In the genomic region with DNA sequence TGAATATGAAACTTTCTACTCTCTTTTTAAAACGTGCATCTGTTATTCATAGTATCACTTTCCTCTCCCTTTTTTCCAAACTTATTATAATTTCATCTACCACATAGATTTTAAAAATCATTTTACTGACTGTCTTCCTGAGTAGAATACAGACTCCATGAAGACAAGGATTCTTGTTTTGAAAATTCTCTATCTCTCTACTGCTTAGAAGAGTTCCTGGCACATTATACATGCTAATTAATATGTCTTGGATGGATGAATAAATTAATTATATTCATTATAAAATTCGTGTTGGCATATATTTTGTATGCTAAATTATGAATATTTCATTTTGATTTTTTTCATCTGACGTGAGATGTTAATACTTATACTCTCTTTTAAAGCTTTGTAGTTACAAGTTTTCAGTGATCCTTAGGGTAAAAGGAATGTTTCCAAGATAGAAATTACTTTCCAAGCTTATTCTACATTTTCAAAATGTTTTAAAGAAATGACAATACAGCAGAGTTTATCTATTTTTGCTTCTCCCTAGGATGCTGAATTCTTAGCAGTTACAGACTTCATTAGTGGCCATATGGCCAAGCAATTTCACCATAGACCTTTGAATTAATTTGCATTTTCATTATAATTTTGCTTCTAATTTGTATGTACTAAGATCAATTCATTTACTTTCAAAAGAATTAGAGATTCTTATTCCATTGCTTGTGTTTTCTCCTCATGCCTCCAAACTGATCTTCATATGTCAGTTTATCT, we compare ENCODE assay signal across 17 mouse cellular contexts.
DNase-seq lines count a peak whose midpoint lies in the region; ATAC-seq and TF ChIP-seq lines count a peak whose summit lies in the region.
"Had no signal": no experiment of that assay in that cellular context is flagged by ENCODE, and none has a peak within 500 bp of the region (broad histone marks: within the 10 kb centered on the region; RNA-seq: fewer than 3 reads in every experiment).

No protein-coding gene starts in this region.

- no peak for TF ChIP-seq CTCF in brain, embryonic 14.5 days (IDR thresholded peaks at IDR 0.05; ENCODE audit: borderline replicate concordance, extremely low read depth, insufficient read depth, insufficient read length)
- TF ChIP-seq CTCF in forebrain, postnatal 0 days (IDR thresholded peaks at IDR 0.05; ENCODE audit: low read depth) = no peak

- TF ChIP-seq POLR2A in brain, embryonic 14.5 days (IDR thresholded peaks at IDR 0.05; ENCODE audit: borderline replicate concordance, extremely low read depth, insufficient read depth, insufficient read length, poor library complexity, severe bottlenecking) = no peak

- no peak overlapping the region for H3K4me2 ChIP-seq in forebrain, embryonic 14.5 days (ENCODE audit: low read length)
- H3K4me2 ChIP-seq in forebrain, embryonic 12.5 days = no peak overlapping the region
- H3K4me2 ChIP-seq in forebrain, postnatal 0 days (ENCODE audit: low read depth) = no peak overlapping the region
- H3K4me2 ChIP-seq: embryonic facial prominence, embryonic 12.5 days had no signal

- H3K4me1 ChIP-seq in forebrain, embryonic 14.5 days (ENCODE audit: control insufficient read depth, insufficient read depth, low read length) = no peaks in the 10 kb centered on the region
- no peaks in the 10 kb centered on the region for H3K4me1 ChIP-seq in forebrain, embryonic 12.5 days
- H3K4me1 ChIP-seq in forebrain, postnatal 0 days (ENCODE audit: insufficient read depth) = no peaks in the 10 kb centered on the region
- H3K4me1 ChIP-seq: embryonic facial prominence, embryonic 10.5 days; embryonic facial prominence, embryonic 12.5 days had no signal

- peak; percentile 17 for DNase-seq in forebrain, embryonic 14.5 days (ENCODE audit: low spot score)
- peak; percentile 0 for DNase-seq in layer of hippocampus, adult 9-10 months (ENCODE audit: low spot score)
- DNase-seq in layer of hippocampus, adult 9-11 months = no peak
- peak; percentile 40 for DNase-seq in brain, embryonic 14.5 days (ENCODE audit: low read depth)
- DNase-seq in forebrain, postnatal 0 days = no peak
- DNase-seq in c-Kit-positive CD71-positive TER-119-positive erythroid progenitor cells, embryonic 14.5 days (ENCODE audit: low spot score) = no peak
- DNase-seq in right cerebral cortex, postnatal 4 days = no peak
- DNase-seq: adrenal gland, adult 2 months; adrenal gland, postnatal 10 days; adrenal gland, postnatal 25 days; cerebellum, adult 11-12 months; cerebellum, adult 2 months; cerebellum, adult 9-10 months; cerebellum, postnatal 25 days had no signal

- no peaks in the 10 kb centered on the region for H3K9me3 ChIP-seq in forebrain, embryonic 14.5 days (replicated peaks; ENCODE audit: control insufficient read depth, low read length)
- no peaks in the 10 kb centered on the region for H3K9me3 ChIP-seq in forebrain, embryonic 12.5 days
- H3K9me3 ChIP-seq in forebrain, postnatal 0 days (ENCODE audit: low read length) = no peaks in the 10 kb centered on the region
- H3K9me3 ChIP-seq: embryonic facial prominence, embryonic 10.5 days; embryonic facial prominence, embryonic 12.5 days had no signal

- ATAC-seq in forebrain, embryonic 14.5 days = peak; percentile 60; the same call in 1 of the 2 replicates
- ATAC-seq in forebrain, embryonic 12.5 days (ENCODE audit: low FRiP score) = no peak
- ATAC-seq in forebrain, postnatal 0 days = peak; percentile 23; the same call in 1 of the 2 replicates

- H3K4me3 ChIP-seq in forebrain, embryonic 14.5 days (ENCODE audit: low read depth, low read length) = no peak overlapping the region
- H3K4me3 ChIP-seq in forebrain, embryonic 12.5 days (replicated peaks) = no peak overlapping the region
- no peak overlapping the region for H3K4me3 ChIP-seq in forebrain, postnatal 0 days (ENCODE audit: low read depth, low read length)
- H3K4me3 ChIP-seq: embryonic facial prominence, embryonic 10.5 days; embryonic facial prominence, embryonic 12.5 days had no signal

- H3K27ac ChIP-seq in forebrain, embryonic 14.5 days (ENCODE audit: low read depth, low read length) = no peak overlapping the region
- H3K27ac ChIP-seq in forebrain, embryonic 12.5 days = no peak overlapping the region
- H3K27ac ChIP-seq in forebrain, postnatal 0 days (ENCODE audit: low read depth, low read length) = no peak overlapping the region
- H3K27ac ChIP-seq: embryonic facial prominence, embryonic 10.5 days; embryonic facial prominence, embryonic 12.5 days had no signal

- no peaks in the 10 kb centered on the region for H3K27me3 ChIP-seq in forebrain, embryonic 14.5 days (replicated peaks; ENCODE audit: control insufficient read depth, insufficient read depth, low read length)
- H3K27me3 ChIP-seq in forebrain, embryonic 12.5 days = no peaks in the 10 kb centered on the region
- no peaks in the 10 kb centered on the region for H3K27me3 ChIP-seq in forebrain, postnatal 0 days (ENCODE audit: insufficient read depth, low read length)
- H3K27me3 ChIP-seq: embryonic facial prominence, embryonic 12.5 days had no signal

- no peaks in the 10 kb centered on the region for H3K36me3 ChIP-seq in forebrain, embryonic 14.5 days (ENCODE audit: control insufficient read depth, insufficient read depth, low read length)
- H3K36me3 ChIP-seq in forebrain, embryonic 12.5 days (replicated peaks) = no peaks in the 10 kb centered on the region
- no peaks in the 10 kb centered on the region for H3K36me3 ChIP-seq in forebrain, postnatal 0 days (ENCODE audit: insufficient read depth)
- H3K36me3 ChIP-seq: embryonic facial prominence, embryonic 10.5 days; embryonic facial prominence, embryonic 12.5 days had no signal

- no peak overlapping the region for H3K9ac ChIP-seq in forebrain, embryonic 14.5 days (ENCODE audit: low read length)
- no peak overlapping the region for H3K9ac ChIP-seq in forebrain, embryonic 12.5 days
- no peak overlapping the region for H3K9ac ChIP-seq in forebrain, postnatal 0 days
- H3K9ac ChIP-seq: embryonic facial prominence, embryonic 12.5 days had no signal

- 54% methylated on average over 3 of the region's 3 CpGs for WGBS in forebrain, embryonic 14.5 days
- WGBS in forebrain, embryonic 12.5 days = 73% methylated on average over 3 of the region's 3 CpGs
- WGBS in forebrain, postnatal 0 days = 33% methylated on average over 3 of the region's 3 CpGs

Comparison
In these comparisons a context has a peak if more than half of its experiments do, and no peak if none do; other contexts are left out.
1. DNase-seq: peak in forebrain, embryonic 14.5 days (single experiment), layer of hippocampus, adult 9-10 months (single experiment) and brain, embryonic 14.5 days (single experiment); none in layer of hippocampus, adult 9-11 months (single experiment), forebrain, postnatal 0 days (single experiment), c-Kit-positive CD71-positive TER-119-positive erythroid progenitor cells, embryonic 14.5 days (single experiment) and right cerebral cortex, postnatal 4 days (single experiment).